Mouse (Mus musculus) cerebellum, postnatal 25 days (tissue): ENCODE measurements at regions not wholly inside any gene's neighbourhood (a gene's known extent, or its start where the extent isn't known, plus 50 kb on each side); places are given as distances from the start of the nearest gene placed in this dataset.

Experiments used
- DNase-seq, 2 experiments: peaks; one replicate each; pipeline ENCODE4 v3.0.0; 2021; ENCODE audit warnings: mixed read lengths in 2 of 2

- DNase-seq, result peak; percentile 33 to 51
These were observed 143.0 kb upstream of the Cpeb2 start for GRCm38 (mm10) chr5:43089941-43090340.

- no peak for DNase-seq
These were observed 139.2 kb upstream of the Cpeb2 start for GRCm38 (mm10) chr5:43093647-43094326.

- peak; percentile 35 to 54 for DNase-seq
These were observed 138.6 kb upstream of the Cpeb2 start for GRCm38 (mm10) chr5:43094329-43094898.

GRCm38 (mm10) chr5:43102000-43102459, 130.9 kb upstream of the Cpeb2 start:
- no peak for DNase-seq

GRCm38 (mm10) chr5:43102590-43102989, 130.4 kb upstream of the Cpeb2 start:
- no peak for DNase-seq

GRCm38 (mm10) chr5:43103728-43104127, 129.2 kb upstream of the Cpeb2 start:
- DNase-seq, result no peak

GRCm38 (mm10) chr5:43105528-43105927, 127.4 kb upstream of the Cpeb2 start:
- no peak for DNase-seq

GRCm38 (mm10) chr5:43107436-43108259, 125.3 kb upstream of the Cpeb2 start:
- no peak for DNase-seq

GRCm38 (mm10) chr5:43108260-43108589, 124.7 kb upstream of the Cpeb2 start:
- no peak for DNase-seq

- no peak for DNase-seq
These were observed 122.8 kb upstream of the Cpeb2 start for GRCm38 (mm10) chr5:43110122-43110521.

GRCm38 (mm10) chr5:43111740-43112139, 121.2 kb upstream of the Cpeb2 start:
- no peak for DNase-seq

GRCm38 (mm10) chr5:43113405-43114119, 119.4 kb upstream of the Cpeb2 start:
- DNase-seq, result no peak

GRCm38 (mm10) chr5:43115507-43115906, 117.5 kb upstream of the Cpeb2 start:
- no peak for DNase-seq

GRCm38 (mm10) chr5:43116821-43117220, 116.1 kb upstream of the Cpeb2 start:
- no peak for DNase-seq

- no peak for DNase-seq
These were observed 111.9 kb upstream of the Cpeb2 start for GRCm38 (mm10) chr5:43121065-43121464.

- no peak for DNase-seq
These were observed 108.7 kb upstream of the Cpeb2 start for GRCm38 (mm10) chr5:43124301-43124700.

GRCm38 (mm10) chr5:43125774-43126536, 107.0 kb upstream of the Cpeb2 start:
- DNase-seq, result no peak

- DNase-seq, result no peak
These were observed 102.6 kb upstream of the Cpeb2 start for GRCm38 (mm10) chr5:43130377-43130776.

- DNase-seq, result no peak
These were observed 101.9 kb upstream of the Cpeb2 start for GRCm38 (mm10) chr5:43130901-43131557.

GRCm38 (mm10) chr5:43133672-43134071, 99.3 kb upstream of the Cpeb2 start:
- no peak for DNase-seq

GRCm38 (mm10) chr5:43136142-43136541, 96.8 kb upstream of the Cpeb2 start:
- DNase-seq, result no peak

GRCm38 (mm10) chr5:43137777-43138176, 95.2 kb upstream of the Cpeb2 start:
- no peak for DNase-seq
